Mouse (Mus musculus) urinary bladder, postnatal 10 days (tissue): ENCODE measurements around the gene Tmem170b.

Source experiments
- DNase-seq: peaks from one replicate; pipeline ENCODE4 v3.0.0; 2022; ENCODE audit warnings: low spot score

Gene Tmem170b

GRCm38 (mm10) chr13:41614539-41614938 is 8.8 kb downstream of the Tmem170b start:
- DNase-seq: no peak

GRCm38 (mm10) chr13:41614982-41615381 is 9.3 kb downstream of the Tmem170b start:
- no peak for DNase-seq

GRCm38 (mm10) chr13:41619470-41619869 is 13.8 kb downstream of the Tmem170b start:
- no peak for DNase-seq

GRCm38 (mm10) chr13:41620132-41620531 is 14.4 kb downstream of the Tmem170b start:
- no peak for DNase-seq

- no peak for DNase-seq
Measured at GRCm38 (mm10) chr13:41624123-41624522, 18.4 kb downstream of the Tmem170b start.

- DNase-seq: no peak
Measured at GRCm38 (mm10) chr13:41625248-41625647, 19.5 kb downstream of the Tmem170b start.

- no peak for DNase-seq
Measured at GRCm38 (mm10) chr13:41627277-41627916, 21.7 kb downstream of the Tmem170b start.

GRCm38 (mm10) chr13:41634401-41634818 is 28.7 kb downstream of the Tmem170b start:
- DNase-seq: no peak

GRCm38 (mm10) chr13:41638083-41638482 is 32.4 kb downstream of the Tmem170b start:
- DNase-seq: no peak

- no peak for DNase-seq
Measured at GRCm38 (mm10) chr13:41642851-41643250, 37.1 kb downstream of the Tmem170b start.

- DNase-seq: no peak
Measured at GRCm38 (mm10) chr13:41643798-41644197, 38.1 kb downstream of the Tmem170b start.

GRCm38 (mm10) chr13:41644591-41645482 is 39.1 kb downstream of the Tmem170b start:
- DNase-seq: no peak

GRCm38 (mm10) chr13:41645483-41645859 is 39.8 kb downstream of the Tmem170b start:
- DNase-seq: no peak

GRCm38 (mm10) chr13:41647976-41648375 is 42.3 kb downstream of the Tmem170b start:
- no peak for DNase-seq

- DNase-seq: no peak
Measured at GRCm38 (mm10) chr13:41650665-41651064, 45.0 kb downstream of the Tmem170b start.

GRCm38 (mm10) chr13:41653791-41654190 is 48.1 kb downstream of the Tmem170b start:
- no peak for DNase-seq

GRCm38 (mm10) chr13:41655576-41656090 is 49.9 kb downstream of the Tmem170b start:
- no peak for DNase-seq

- no peak for DNase-seq
Measured at GRCm38 (mm10) chr13:41660052-41660793, 54.5 kb downstream of the Tmem170b start.

GRCm38 (mm10) chr13:41661116-41661515 is 55.4 kb downstream of the Tmem170b start:
- no peak for DNase-seq

GRCm38 (mm10) chr13:41662401-41663070 is 56.8 kb downstream of the Tmem170b start:
- DNase-seq: no peak

- DNase-seq: no peak
Measured at GRCm38 (mm10) chr13:41663501-41664195, 57.9 kb downstream of the Tmem170b start.
